In the genomic region with DNA sequence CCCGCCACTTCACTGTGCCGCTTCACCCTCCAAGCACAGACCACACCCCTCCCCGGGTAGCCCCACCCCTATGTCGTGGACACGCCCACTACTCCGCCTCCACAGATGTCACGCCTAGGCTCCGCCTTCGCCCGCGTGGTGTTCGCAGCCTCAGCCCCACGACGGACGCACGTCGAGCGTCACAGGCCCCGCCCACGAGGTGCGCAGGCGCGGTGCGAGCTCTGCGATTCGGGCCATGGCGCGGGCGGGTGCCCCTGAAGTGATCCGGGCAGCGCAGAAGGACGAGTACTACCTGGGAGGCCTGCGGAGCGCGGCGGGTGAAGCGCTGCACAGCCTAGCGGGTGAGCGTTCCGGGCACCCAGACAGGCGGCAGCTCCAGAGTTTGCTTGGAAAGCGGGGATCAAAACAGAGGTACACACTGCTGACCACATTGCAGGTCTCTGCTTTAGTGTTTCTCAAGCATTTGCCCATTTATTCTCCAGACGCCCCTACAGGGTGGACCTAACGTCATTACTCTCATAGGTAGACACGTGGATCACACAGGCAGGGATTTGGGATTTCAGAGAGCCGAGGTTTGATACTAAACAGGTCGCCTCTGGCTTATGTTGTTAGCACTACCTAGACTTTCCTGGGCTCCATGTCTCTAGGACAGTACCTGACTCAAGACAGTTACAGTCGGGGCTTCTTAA, we compare ENCODE assay signal across 8 mouse cellular contexts. TPM values are rescaled to one million over a fixed set of nuclear protein-coding genes. Genes with fewer than 3 reads are reported as not detected.
DNase-seq lines count a peak whose midpoint lies in the region; ATAC-seq lines count a peak whose summit lies in the region.

Gene Pex10, plus strand, starts transcription at position 183 of the 689 bp plus-strand sequence.

- H3K4me3 ChIP-seq in hindbrain, embryonic 14.5 days (replicated peaks; ENCODE audit: low read length): peak within 1 kb of the TSS; percentile 51

- peaks cover 5% of the 10 kb centered on the region; the same call in 1 of the 2 replicates for H3K4me1 ChIP-seq in hindbrain, embryonic 14.5 days (replicated peaks; ENCODE audit: control insufficient read depth, insufficient read depth, low read length)

- no peaks in the 10 kb centered on the region for H3K27me3 ChIP-seq in hindbrain, embryonic 14.5 days (ENCODE audit: control insufficient read depth, insufficient read depth, low read length)

- peak; percentile 92 for ATAC-seq in hindbrain, embryonic 14.5 days (ENCODE audit: low FRiP score)

- H3K9ac ChIP-seq in hindbrain, embryonic 14.5 days: peak within 1 kb of the TSS; percentile 86

- H3K27ac ChIP-seq in hindbrain, embryonic 14.5 days: peak within 1 kb of the TSS; percentile 77

- peaks cover 37% of the 10 kb centered on the region for H3K36me3 ChIP-seq in hindbrain, embryonic 14.5 days (replicated peaks; ENCODE audit: control insufficient read depth, insufficient read depth)

- peak within 1 kb of the TSS; percentile 83 for H3K4me2 ChIP-seq in hindbrain, embryonic 14.5 days (replicated peaks)

- under 1% methylated on average over 48 of the region's 48 CpGs for WGBS in hindbrain, embryonic 14.5 days

- DNase-seq in R1 (ENCODE audit: low read depth, low spot score): peak; percentile 94
- DNase-seq in cerebellum, postnatal 25 days: peak; percentile 97 to 99
- peak; percentile 86 to 93 for DNase-seq in frontal cortex, postnatal 25 days (ENCODE audit: low spot score in 2 of 2)
- peak; percentile 99 for DNase-seq in hindbrain, embryonic 14.5 days (ENCODE audit: low spot score)
- peak; percentile 95 to 97 for DNase-seq in layer of hippocampus, postnatal 36 days
- peak; percentile 96 for DNase-seq in lung, postnatal 36 days
- peak; percentile 98 for DNase-seq in retina, postnatal 1 day
- DNase-seq in urinary bladder, adult 18-20 months (ENCODE audit: low spot score in 2 of 2): peak; percentile 94 to 95

- H3K9me3 ChIP-seq in hindbrain, embryonic 14.5 days (ENCODE audit: control insufficient read depth, low read length): no peaks in the 10 kb centered on the region

RNA-seq across cellular contexts. Expression of gene Pex10, which starts in this region (rescaled TPM):
- polyA plus RNA-seq in hindbrain, embryonic 14.5 days (2014; fragmentation: Nextera tagmentation; extraction: Ambion mirVana): 5.4 and 7.0 TPM in 2 replicates
- 10 to 100 TPM; 21.8 to 24.0 TPM for total RNA-seq in layer of hippocampus, postnatal 36 days (2021)

Comparison
In these comparisons a context has a peak if more than half of its experiments do, and no peak if none do; other contexts are left out.
1. Peak in every context shown above with its lines: DNase-seq, ATAC-seq, H3K4me3 ChIP-seq and H3K27ac ChIP-seq.